Mouse (Mus musculus) macrophage (primary cell): ENCODE results near the gene Tsn. TPM values are rescaled to one million over a fixed set of nuclear protein-coding genes. Genes with fewer than 3 reads are reported as not detected.

ENCODE experiments used
- H3K27ac ChIP-seq: fragments of 350-480 bp; formaldehyde crosslinking; 2 replicates; pipeline ENCODE4 v1.9.0; 2021
- H3K36me3 ChIP-seq: fragments of 350-480 bp; formaldehyde crosslinking; 2 replicates; pipeline ENCODE4 v1.9.0; 2021; ENCODE audit errors: inconsistent target
- H3K4me3 ChIP-seq: fragments of 350-480 bp; formaldehyde crosslinking; 2 replicates; pipeline ENCODE4 v1.9.0; 2021; ENCODE audit errors: inconsistent target
- H3K79me2 ChIP-seq: fragments of 350-480 bp; formaldehyde crosslinking; 2 replicates; pipeline ENCODE4 v1.9.0; 2021; ENCODE audit errors: inconsistent target
- WGBS: methylation state at CpG from one replicate; pipeline ENCODE4 v1.1.7; 2026; ENCODE audit warnings: inconsistent platforms; ENCODE audit not compliant: missing documents; 5-methylcytosine and 5-hydroxymethylcytosine counted together
- polyA plus RNA-seq: library from polyadenylated mRNA; stranded (reverse); fragments of 250-400 nt; gene quantifications from 3 replicates; pipeline ENCODE4 v1.2.4, GENCODE M21; 2018; ENCODE audit warnings: inconsistent platforms

Tsn gene
- polyA plus RNA-seq, 1 experiment from 2014 or later, result 28.3 TPM

GRCm38 (mm10) chr1:118294192-118294591, 17.3 kb downstream of the Tsn start:
- no peak overlapping the region for H3K4me3 ChIP-seq
- WGBS, result 94% methylated on average over 3 of the region's 3 CpGs
- H3K27ac ChIP-seq, result no peak overlapping the region
- H3K36me3 ChIP-seq, result peaks cover 21% of the 10 kb centered on the region; the same call in 1 of the 2 replicates
- H3K79me2 ChIP-seq, result no peaks in the 10 kb centered on the region

GRCm38 (mm10) chr1:118292291-118292690, 19.2 kb downstream of the Tsn start:
- Histone ChIP-seq H3K27ac (no peak overlapping the region), H3K36me3 (0 out of 2 replicates have a peak, but pooled peaks cover 5% of the 10 kb centered on the region), H3K4me3 (no peak overlapping the region), H3K79me2 (no peaks in the 10 kb centered on the region)
- WGBS, result 89% methylated on average over 4 of the region's 4 CpGs

- WGBS, result 3% methylated on average over 2 of the region's 2 CpGs
- H3K27ac ChIP-seq, result no peak overlapping the region
- no peaks in the 10 kb centered on the region for H3K36me3 ChIP-seq
- H3K79me2 ChIP-seq, result no peaks in the 10 kb centered on the region
- no peak overlapping the region for H3K4me3 ChIP-seq
Observed at GRCm38 (mm10) chr1:118275139-118275538, 36.4 kb downstream of the Tsn start.

- H3K27ac ChIP-seq, result no peak overlapping the region
- no peaks in the 10 kb centered on the region for H3K79me2 ChIP-seq
- no peaks in the 10 kb centered on the region for H3K36me3 ChIP-seq
- WGBS, result 67% methylated on average over 2 of the region's 2 CpGs
- H3K4me3 ChIP-seq, result no peak overlapping the region
Observed at GRCm38 (mm10) chr1:118251931-118252330, 59.6 kb downstream of the Tsn start.

Other genes starting within 250 kb of the Tsn start
- not detected in 3 replicates for gene Gm29106, start 135.2 kb downstream of the Tsn start, polyA plus RNA-seq
- 20.9 to 59.8 TPM (median 57.2 TPM) in 3 replicates for gene Nifk, start 10.1 kb upstream of the Tsn start, polyA plus RNA-seq
- gene Clasp1, start 77.3 kb upstream of the Tsn start, polyA plus RNA-seq, result 12.0 to 19.4 TPM (median 13.6 TPM) in 3 replicates